Mouse (Mus musculus) forebrain, postnatal 0 days (tissue): ENCODE measurements at regions not wholly inside any gene's neighbourhood (a gene's known extent, or its start where the extent isn't known, plus 50 kb on each side); places are given as distances from the start of the nearest gene placed in this dataset.

ENCODE experiments used
- ATAC-seq: fragments of 200-750 bp; cut with Nextera tagmentation; 2 replicates; pipeline ENCODE4 v1.8.0; 2017; ENCODE audit warnings: mild to moderate bottlenecking, moderate library complexity
- DNase-seq: peaks from one replicate; pipeline ENCODE4 v3.0.0-alpha.2; 2015
- H3K27ac ChIP-seq: fragments of 300-500 bp; sonication (generic); 2 replicates; pipeline ENCODE4 v1.5.1; 2014; ENCODE audit warnings: low read depth, mild to moderate bottlenecking, antibody characterized with exemption, low read length, moderate library complexity, mixed read lengths
- H3K27me3 ChIP-seq: fragments of 300-500 bp; sonication (generic); 2 replicates; pipeline ENCODE4 v1.6.1; 2014; ENCODE audit warnings: mild to moderate bottlenecking, low read length, mixed read lengths; ENCODE audit not compliant: insufficient read depth
- H3K36me3 ChIP-seq: fragments of 300-500 bp; sonication (generic); 2 replicates; pipeline ENCODE4 v1.6.1; 2014; ENCODE audit warnings: mild to moderate bottlenecking, moderate library complexity; ENCODE audit not compliant: insufficient read depth
- H3K4me1 ChIP-seq: fragments of 300-500 bp; sonication (generic); 2 replicates; pipeline ENCODE4 v1.6.1; 2014; ENCODE audit warnings: antibody characterized with exemption; ENCODE audit not compliant: insufficient read depth
- H3K4me2 ChIP-seq: fragments of 300-500 bp; sonication (generic); 2 replicates; pipeline ENCODE4 v1.6.1; 2014; ENCODE audit warnings: low read depth, mild to moderate bottlenecking, moderate library complexity
- H3K4me3 ChIP-seq: fragments of 300-500 bp; sonication (generic); 2 replicates; pipeline ENCODE4 v1.5.1; 2014; ENCODE audit warnings: low read depth, low read length, mixed read lengths
- H3K9ac ChIP-seq: fragments of 300-500 bp; sonication (generic); 2 replicates; pipeline ENCODE4 v1.6.1; 2014; ENCODE audit warnings: mild to moderate bottlenecking
- H3K9me3 ChIP-seq: fragments of 300-500 bp; sonication (generic); 2 replicates; pipeline ENCODE4 v1.6.1; 2016; ENCODE audit warnings: low read length
- CTCF ChIP-seq: sonication (generic); IDR thresholded peaks from 2 replicates; pipeline ENCODE4 v1.5.1; 2016; ENCODE audit warnings: antibody characterized with exemption, control low read depth, low read depth
- WGBS: fragments of 180-500 bp; shearing (Covaris S2); extraction: QIAGEN DNeasy Blood & Tissue Kit; methylation state at CpG from one replicate; pipeline ENCODE4 v1.1.7; 2014; 5-methylcytosine and 5-hydroxymethylcytosine counted together

- Histone ChIP-seq H3K36me3 (no peaks in the 10 kb centered on the region), H3K27me3 (no peaks in the 10 kb centered on the region), H3K9ac (no peak overlapping the region), H3K4me3 (no peak overlapping the region), H3K4me1 (no peaks in the 10 kb centered on the region), H3K27ac (no peak overlapping the region), H3K4me2 (no peak overlapping the region), H3K9me3 (no peaks in the 10 kb centered on the region)
- DNase-seq (no peak), ATAC-seq (no peak)
- WGBS = 39% methylated on average over 6 of the region's 6 CpGs
- no peak for TF ChIP-seq CTCF
Measured at GRCm38 (mm10) chr8:34743137-34743536, 631.6 kb upstream of the Gm10131 start.

GRCm38 (mm10) chr8:34740836-34741235 lies 629.3 kb upstream of the Gm10131 start:
- no peaks in the 10 kb centered on the region for H3K4me1 ChIP-seq
- no peak overlapping the region for H3K9ac ChIP-seq
- ATAC-seq (no peak), DNase-seq (no peak)
- H3K27me3 ChIP-seq = no peaks in the 10 kb centered on the region
- H3K27ac ChIP-seq = no peak overlapping the region
- no peaks in the 10 kb centered on the region for H3K36me3 ChIP-seq
- H3K4me2 ChIP-seq = no peak overlapping the region
- TF ChIP-seq CTCF = no peak
- peaks cover 5% of the 10 kb centered on the region; the same call in 1 of the 2 replicates for H3K9me3 ChIP-seq
- WGBS = 87% methylated on average over 10 of the region's 10 CpGs
- no peak overlapping the region for H3K4me3 ChIP-seq

- H3K9ac ChIP-seq = no peak overlapping the region
- H3K4me1 ChIP-seq = no peaks in the 10 kb centered on the region
- DNase-seq (no peak), ATAC-seq (no peak)
- no peaks in the 10 kb centered on the region for H3K36me3 ChIP-seq
- H3K4me3 ChIP-seq = no peak overlapping the region
- TF ChIP-seq CTCF = no peak
- 91% methylated on average over 16 of the region's 16 CpGs for WGBS
- H3K27me3 ChIP-seq = no peaks in the 10 kb centered on the region
- H3K9me3 ChIP-seq = peaks cover 5% of the 10 kb centered on the region; the same call in 1 of the 2 replicates
- H3K27ac ChIP-seq = no peak overlapping the region
- H3K4me2 ChIP-seq = no peak overlapping the region
Measured at GRCm38 (mm10) chr8:34739836-34740804, 628.6 kb upstream of the Gm10131 start.

- TF ChIP-seq CTCF = no peak
- H3K27me3 ChIP-seq = no peaks in the 10 kb centered on the region
- DNase-seq (no peak), ATAC-seq (no peak)
- H3K4me2 ChIP-seq = no peak overlapping the region
- no peaks in the 10 kb centered on the region for H3K4me1 ChIP-seq
- H3K9me3 ChIP-seq = peaks cover 5% of the 10 kb centered on the region; the same call in 1 of the 2 replicates
- H3K4me3 ChIP-seq = no peak overlapping the region
- WGBS = 87% methylated on average over 4 of the region's 4 CpGs
- H3K36me3 ChIP-seq = no peaks in the 10 kb centered on the region
- no peak overlapping the region for H3K27ac ChIP-seq
- no peak overlapping the region for H3K9ac ChIP-seq
Measured at GRCm38 (mm10) chr8:34736214-34736613, 624.7 kb upstream of the Gm10131 start.

- no peak for ATAC-seq
- Histone ChIP-seq H3K4me2 (no peak overlapping the region), H3K36me3 (no peaks in the 10 kb centered on the region), H3K4me1 (no peaks in the 10 kb centered on the region), H3K27ac (no peak overlapping the region), H3K4me3 (no peak overlapping the region), H3K9ac (no peak overlapping the region), H3K9me3 (peaks cover 5% of the 10 kb centered on the region; the same call in 1 of the 2 replicates), H3K27me3 (no peaks in the 10 kb centered on the region)
- no peak for TF ChIP-seq CTCF
- WGBS = 86% methylated on average over 4 of the region's 4 CpGs
- DNase-seq = no peak
Measured at GRCm38 (mm10) chr8:34735006-34735405, 623.5 kb upstream of the Gm10131 start.

GRCm38 (mm10) chr8:34732808-34733207 lies 621.3 kb upstream of the Gm10131 start:
- H3K27me3 ChIP-seq = no peaks in the 10 kb centered on the region
- H3K9ac ChIP-seq = no peak overlapping the region
- ATAC-seq = no peak
- no peaks in the 10 kb centered on the region for H3K4me1 ChIP-seq
- H3K9me3 ChIP-seq = peaks cover 5% of the 10 kb centered on the region; the same call in 1 of the 2 replicates
- no peaks in the 10 kb centered on the region for H3K36me3 ChIP-seq
- no peak overlapping the region for H3K4me2 ChIP-seq
- no peak overlapping the region for H3K4me3 ChIP-seq
- TF ChIP-seq CTCF = no peak
- DNase-seq = no peak
- WGBS = 12% methylated on average over 2 of the region's 2 CpGs
- H3K27ac ChIP-seq = no peak overlapping the region

GRCm38 (mm10) chr8:34732362-34732761 lies 620.8 kb upstream of the Gm10131 start:
- WGBS = 20% methylated on average over 1 of the region's 1 CpGs
- no peaks in the 10 kb centered on the region for H3K4me1 ChIP-seq
- no peak for DNase-seq

More at GRCm38 (mm10) chr8:34732362-34732761, 620.8 kb upstream of the Gm10131 start:
- TF ChIP-seq CTCF = no peak
- H3K9me3 ChIP-seq = peaks cover 5% of the 10 kb centered on the region; the same call in 1 of the 2 replicates
- no peak for ATAC-seq
- no peak overlapping the region for H3K4me2 ChIP-seq
- H3K27me3 ChIP-seq = no peaks in the 10 kb centered on the region
- H3K9ac ChIP-seq = no peak overlapping the region
- no peak overlapping the region for H3K27ac ChIP-seq
- H3K4me3 ChIP-seq = no peak overlapping the region
- H3K36me3 ChIP-seq = no peaks in the 10 kb centered on the region
